Mouse (Mus musculus) megakaryocyte progenitor cell, adult 5-6 weeks (primary cell): ENCODE measurements at regions not wholly inside any gene's neighbourhood (a gene's known extent, or its start where the extent isn't known, plus 50 kb on each side); places are given as distances from the start of the nearest gene placed in this dataset.
A peak's percentile ranks its signal among the peaks of the same experiment; 100 is the strongest.
"Not testable (repeated sequence)": the region's sequence is repeated elsewhere in the genome, so short reads cannot be mapped to it uniquely, and the experiment has no call there.

Experiments used
- ATAC-seq: replicated peaks from 2 replicates; pipeline ENCODE4 v1.8.0; 2016; ENCODE audit warnings: mild to moderate bottlenecking, moderate TSS enrichment, inconsistent platforms; ENCODE audit not compliant: poor library complexity

DNA sequence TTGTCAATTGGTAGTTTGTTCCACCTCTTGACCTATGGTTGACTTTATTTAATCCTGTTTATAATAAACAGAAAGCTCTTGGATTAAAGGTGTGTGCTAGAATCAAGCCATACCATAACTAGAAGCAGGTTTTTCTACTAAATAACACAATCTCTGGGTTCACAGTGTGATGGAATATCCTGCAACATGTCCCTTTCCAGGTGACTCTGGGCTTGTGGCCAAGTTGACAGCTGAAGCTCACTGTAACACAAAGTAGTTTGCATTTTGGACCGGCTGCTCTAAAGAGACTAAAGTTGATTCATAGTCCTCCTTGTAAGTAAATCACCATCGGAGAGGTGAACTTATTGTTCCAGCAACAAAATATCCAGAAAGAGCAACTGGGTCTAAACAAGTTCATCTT lies 149.3 kb upstream of the Kctd3 start:
- ATAC-seq, result no peak

- no peak for ATAC-seq
Observed at GRCm38 (mm10) chr1:189154376-189154775, 146.7 kb upstream of the Kctd3 start.

DNA sequence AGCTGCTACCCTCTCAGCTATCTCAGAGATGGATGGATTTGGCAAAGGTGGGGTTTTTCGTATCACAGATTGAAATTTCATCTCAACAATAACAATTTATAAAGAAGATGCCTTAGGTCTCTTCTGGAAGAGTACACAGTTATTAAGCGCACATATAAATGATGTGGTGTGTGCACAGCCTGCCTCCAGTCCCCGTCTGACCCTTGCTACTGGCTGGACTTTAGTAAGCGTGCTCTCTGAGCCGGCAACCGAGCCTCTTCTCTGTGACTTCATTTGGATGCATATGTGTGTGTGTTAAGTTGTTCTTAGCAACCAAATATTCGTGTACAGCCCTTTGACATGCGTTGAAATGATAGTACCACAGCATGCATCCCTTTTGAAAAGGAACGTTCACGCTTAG lies 145.5 kb upstream of the Kctd3 start:
- ATAC-seq, result no peak

- ATAC-seq, result no peak
Observed at GRCm38 (mm10) chr1:189142982-189143451, 135.4 kb upstream of the Kctd3 start.

- no peak for ATAC-seq
Observed at GRCm38 (mm10) chr1:189142551-189142950, 134.9 kb upstream of the Kctd3 start.

DNA sequence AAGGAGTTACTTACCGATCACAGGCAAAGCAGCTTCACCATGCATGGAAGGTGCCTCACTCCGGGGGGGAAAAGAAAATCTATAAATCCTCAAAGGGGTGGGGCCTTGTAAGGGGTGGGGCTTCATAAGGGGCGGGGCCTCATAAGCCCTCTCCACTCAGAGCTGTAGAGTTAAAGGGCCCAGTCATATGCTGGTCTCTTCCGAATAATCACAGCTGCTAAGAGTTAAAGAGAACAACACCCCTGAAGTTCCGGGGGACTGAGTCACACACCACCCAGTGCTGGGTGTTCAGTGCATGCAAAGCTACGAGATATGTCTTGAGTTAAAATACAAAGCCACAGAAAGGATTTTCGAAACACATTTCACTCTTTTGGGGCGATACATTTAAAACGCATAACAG lies 134.1 kb upstream of the Kctd3 start:
- ATAC-seq, result no peak

GRCm38 (mm10) chr1:189136731-189137385 lies 129.2 kb upstream of the Kctd3 start:
- no peak for ATAC-seq

- no peak for ATAC-seq
Observed at GRCm38 (mm10) chr1:189135826-189136225, 128.2 kb upstream of the Kctd3 start.

- ATAC-seq, result no peak
Observed at GRCm38 (mm10) chr1:189128706-189129105, 121.1 kb upstream of the Kctd3 start.

- ATAC-seq, result not testable (repeated sequence)
Observed at GRCm38 (mm10) chr1:189128246-189128645, 120.6 kb upstream of the Kctd3 start.

DNA sequence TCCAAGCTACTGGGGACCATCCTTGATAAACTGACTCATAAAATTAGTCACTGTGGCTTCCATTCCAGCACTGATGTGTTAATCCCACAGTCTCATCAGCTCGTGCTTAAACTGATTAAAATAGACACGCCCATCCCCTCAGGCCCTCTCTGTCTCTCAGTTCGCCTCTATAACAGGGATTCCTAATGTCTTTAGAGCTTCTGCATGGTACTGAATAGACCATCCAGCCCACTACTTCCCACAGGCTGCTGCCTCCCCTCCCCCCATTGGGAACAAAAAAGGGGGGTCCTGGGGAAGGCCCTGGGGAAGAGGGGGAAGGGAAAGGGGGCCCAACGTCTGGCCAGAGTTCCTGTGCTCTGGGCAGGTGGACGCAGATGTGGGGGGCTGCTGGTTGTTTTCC lies 119.7 kb upstream of the Kctd3 start:
- ATAC-seq, result no peak

DNA sequence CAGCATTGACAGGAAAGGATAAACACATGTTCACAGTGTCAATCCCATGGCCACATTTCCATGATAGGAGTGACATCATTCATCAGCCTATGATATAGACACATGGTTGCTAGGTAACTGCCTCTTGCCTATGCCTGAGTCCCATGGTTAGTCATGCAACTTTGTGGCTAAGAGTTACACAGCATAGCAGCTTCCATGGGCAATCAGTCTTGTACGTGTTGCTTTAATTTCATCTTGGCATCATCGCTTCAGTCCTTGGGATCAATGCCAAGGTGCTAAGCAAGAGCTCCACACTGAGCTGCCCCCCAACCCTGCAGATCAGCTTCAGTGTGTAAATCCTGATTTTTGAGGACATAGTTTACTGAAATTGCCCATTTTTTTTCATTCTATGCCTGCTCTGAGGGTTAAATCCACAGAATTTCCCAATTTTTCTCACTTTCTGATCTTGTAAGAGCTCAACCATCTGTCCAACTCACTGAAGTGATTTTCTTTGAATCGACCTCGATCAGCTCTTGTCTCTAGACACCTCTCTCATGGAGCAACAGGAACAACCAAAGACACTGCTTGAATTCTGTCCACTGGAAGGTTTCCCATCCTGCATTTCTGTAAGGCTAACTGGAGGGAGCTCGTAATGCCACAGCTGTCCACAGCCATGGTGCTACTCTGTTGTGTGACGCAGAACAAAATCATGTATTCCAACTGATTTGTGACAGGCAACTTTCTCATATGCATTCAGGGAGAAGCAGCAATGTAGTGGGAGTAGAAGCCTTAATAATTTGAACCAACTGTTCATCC lies 112.5 kb upstream of the Kctd3 start:
- no peak for ATAC-seq

- peak; percentile 65 for ATAC-seq
Observed at GRCm38 (mm10) chr1:189119005-189119404, 111.4 kb upstream of the Kctd3 start.

- ATAC-seq, result no peak
Observed at GRCm38 (mm10) chr1:189118582-189118981, 110.9 kb upstream of the Kctd3 start.

- no peak for ATAC-seq
Observed at GRCm38 (mm10) chr1:189115914-189116313, 108.3 kb upstream of the Kctd3 start.

GRCm38 (mm10) chr1:189115279-189115678 lies 107.6 kb upstream of the Kctd3 start:
- no peak for ATAC-seq

DNA sequence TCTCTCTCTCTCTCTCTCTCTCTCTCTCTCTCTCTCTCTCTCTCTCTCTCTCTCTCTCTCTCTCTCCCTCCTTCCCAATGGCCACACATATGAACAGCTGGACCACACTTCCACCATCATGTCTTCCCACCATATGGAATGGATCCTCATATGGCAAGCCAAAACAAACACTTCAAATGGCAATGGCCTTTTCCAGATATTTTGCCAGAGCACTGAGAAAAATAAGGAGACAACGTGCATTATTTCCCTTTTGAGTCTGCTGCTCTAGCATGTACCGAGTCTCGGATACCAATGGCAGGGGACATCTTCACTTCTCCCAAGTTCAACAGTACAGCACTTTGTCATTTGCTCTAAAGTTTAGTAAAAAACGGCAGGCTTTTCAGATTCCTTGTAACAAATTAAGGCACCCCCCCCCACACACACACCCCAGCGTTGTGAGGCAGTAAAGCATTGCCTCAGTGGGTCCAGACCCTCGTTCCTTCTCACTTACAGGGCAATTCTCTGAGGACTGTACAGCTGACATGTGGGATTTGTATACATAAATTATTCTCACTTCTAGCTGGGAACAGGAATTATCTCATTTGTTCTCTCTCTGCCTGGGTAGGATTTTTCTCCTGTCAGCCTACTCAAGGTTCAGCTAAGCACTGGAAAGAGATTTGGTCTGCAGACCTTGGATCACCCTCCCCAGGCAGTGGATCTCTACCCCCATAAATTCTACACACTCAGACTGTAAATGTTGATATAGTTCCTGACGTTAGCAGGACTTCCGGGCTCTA lies 100.8 kb upstream of the Kctd3 start:
- no peak for ATAC-seq

GRCm38 (mm10) chr1:189107841-189108240 lies 100.2 kb upstream of the Kctd3 start:
- ATAC-seq, result no peak

GRCm38 (mm10) chr1:189107156-189107555 lies 99.5 kb upstream of the Kctd3 start:
- ATAC-seq, result no peak

DNA sequence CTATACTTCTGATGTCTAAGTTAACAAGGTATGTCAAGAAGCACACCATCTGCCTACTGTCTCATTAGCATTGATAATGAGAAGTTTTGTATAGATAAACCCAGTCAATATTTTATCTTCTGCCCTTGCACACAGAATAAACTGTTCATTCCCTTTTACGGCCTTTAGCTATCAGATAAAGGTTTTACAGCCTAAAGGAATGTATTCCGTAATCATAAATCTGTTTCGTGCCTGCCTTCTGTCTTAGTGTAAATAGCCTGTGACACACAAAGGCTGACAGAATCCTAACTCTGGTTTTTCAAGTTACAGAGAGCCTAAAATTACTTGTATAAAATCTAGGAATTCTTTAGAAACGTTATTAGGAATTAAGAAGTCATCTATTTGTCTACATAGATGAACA lies 97.6 kb upstream of the Kctd3 start:
- ATAC-seq, result no peak

- no peak for ATAC-seq
Observed at GRCm38 (mm10) chr1:189102781-189103180, 95.1 kb upstream of the Kctd3 start.

- peak; percentile 65 for ATAC-seq
Observed at GRCm38 (mm10) chr1:189099121-189099520, 91.5 kb upstream of the Kctd3 start.
